In the genomic region with DNA sequence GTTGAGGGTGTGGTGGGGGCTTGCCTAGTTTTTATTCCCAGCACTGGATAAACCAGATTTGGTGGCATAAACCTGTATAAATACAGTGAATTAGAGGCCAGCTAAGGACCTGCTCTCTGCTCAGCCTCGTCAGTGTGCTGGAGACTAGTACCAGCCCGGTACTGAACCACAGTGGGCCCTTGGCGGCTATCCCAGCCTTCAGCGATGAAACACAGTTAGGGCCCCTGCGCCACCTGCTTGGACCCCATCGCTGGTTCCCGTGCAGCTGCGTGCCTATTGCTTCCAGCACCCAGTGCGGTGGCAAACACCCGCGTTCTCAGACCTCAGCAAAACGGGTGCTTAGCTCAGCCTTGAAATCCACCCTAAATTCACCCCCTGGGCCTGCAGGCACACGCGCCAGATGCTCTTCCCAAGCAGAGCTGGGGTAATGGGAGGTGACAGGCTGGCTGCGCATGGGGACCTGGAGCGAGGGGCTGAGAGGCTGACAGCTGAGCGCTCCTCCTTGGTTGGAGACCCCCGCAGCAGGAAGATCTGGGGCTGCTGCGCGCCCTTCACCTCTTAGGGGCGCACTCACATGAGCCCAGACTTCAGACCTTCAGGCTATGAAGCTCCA, we compare ENCODE assay signal across 13 mouse cellular contexts.
DNase-seq lines count a peak whose midpoint lies in the region; ATAC-seq and TF ChIP-seq lines count a peak whose summit lies in the region.
"Had no signal": no experiment of that assay in that cellular context is flagged by ENCODE, and none has a peak within 500 bp of the region (broad histone marks: within the 10 kb centered on the region; RNA-seq: fewer than 3 reads in every experiment).

No protein-coding gene starts in this region.

- H3K27ac ChIP-seq in forebrain, embryonic 15.5 days (replicated peaks), result no peak overlapping the region
- H3K27ac ChIP-seq in forebrain, embryonic 11.5 days (ENCODE audit: low read depth, low read length), result no peak overlapping the region
- H3K27ac ChIP-seq in thymus, adult 2 months (ENCODE audit: control insufficient read depth, insufficient read depth, low read length), result no peak overlapping the region
- H3K27ac ChIP-seq in liver, embryonic 16.5 days (ENCODE audit: low read length), result no peak overlapping the region
- no peak overlapping the region for H3K27ac ChIP-seq in kidney, adult 2 months (ENCODE audit: insufficient read depth, low read depth, low read length)

- H3K27me3 ChIP-seq in forebrain, embryonic 15.5 days, result no peaks in the 10 kb centered on the region
- no peaks in the 10 kb centered on the region for H3K27me3 ChIP-seq in forebrain, embryonic 11.5 days (ENCODE audit: control insufficient read depth, insufficient read depth, low read length)
- no peaks in the 10 kb centered on the region for H3K27me3 ChIP-seq in thymus, adult 2 months (ENCODE audit: control insufficient read depth, insufficient read depth, low read length)
- no peaks in the 10 kb centered on the region for H3K27me3 ChIP-seq in liver, embryonic 16.5 days (ENCODE audit: control insufficient read depth, insufficient read depth, low read depth, low read length)
- H3K27me3 ChIP-seq in kidney, adult 2 months (replicated peaks; ENCODE audit: control insufficient read depth, insufficient read depth, low read length), result no peaks in the 10 kb centered on the region

- H3K36me3 ChIP-seq in forebrain, embryonic 15.5 days, result no peaks in the 10 kb centered on the region
- no peaks in the 10 kb centered on the region for H3K36me3 ChIP-seq in forebrain, embryonic 11.5 days (ENCODE audit: control insufficient read depth, insufficient read depth, low read length)
- H3K36me3 ChIP-seq in thymus, adult 2 months (ENCODE audit: control insufficient read depth, insufficient read depth, low read length), result no peaks in the 10 kb centered on the region
- H3K36me3 ChIP-seq in liver, embryonic 16.5 days (ENCODE audit: control insufficient read depth, insufficient read depth), result no peaks in the 10 kb centered on the region
- H3K36me3 ChIP-seq in kidney, adult 2 months (ENCODE audit: control insufficient read depth, insufficient read depth, low read length), result no peaks in the 10 kb centered on the region

- H3K4me3 ChIP-seq in forebrain, embryonic 15.5 days, result no peak overlapping the region
- H3K4me3 ChIP-seq in forebrain, embryonic 11.5 days (ENCODE audit: low read depth, low read length), result no peak overlapping the region
- H3K4me3 ChIP-seq in thymus, adult 2 months (ENCODE audit: control insufficient read depth, insufficient read depth, low read length), result no peak overlapping the region
- H3K4me3 ChIP-seq in liver, embryonic 16.5 days (ENCODE audit: low read depth, low read length), result no peak overlapping the region
- H3K4me3 ChIP-seq in kidney, adult 2 months (ENCODE audit: insufficient read depth, low read depth, low read length), result no peak overlapping the region

- TF ChIP-seq POLR2A in thymus, adult 2 months (IDR thresholded peaks at IDR 0.05; ENCODE audit: control insufficient read depth, extremely low read depth, insufficient read depth, low read length, poor library complexity), result no peak
- no peak for TF ChIP-seq POLR2A in kidney, adult 2 months (IDR thresholded peaks at IDR 0.05; ENCODE audit: low read depth, low read length)

- 42% methylated on average over 21 of the region's 21 CpGs for WGBS in forebrain, embryonic 15.5 days
- 50% methylated on average over 21 of the region's 21 CpGs for WGBS in forebrain, embryonic 11.5 days
- WGBS in thymus, adult 2 months, result 90% methylated on average over 21 of the region's 21 CpGs
- 72% methylated on average over 21 of the region's 21 CpGs for WGBS in liver, embryonic 16.5 days (ENCODE audit: insufficient replicate concordance)
- 76% methylated on average over 21 of the region's 21 CpGs for WGBS in kidney, adult 2 months

- peaks cover 13% of the 10 kb centered on the region for H3K4me1 ChIP-seq in forebrain, embryonic 15.5 days
- H3K4me1 ChIP-seq in forebrain, embryonic 11.5 days (replicated peaks; ENCODE audit: control insufficient read depth, insufficient read depth, low read length), result no peaks in the 10 kb centered on the region
- no peaks in the 10 kb centered on the region for H3K4me1 ChIP-seq in thymus, adult 2 months (replicated peaks; ENCODE audit: control insufficient read depth, insufficient read depth, low read length)
- peaks cover 21% of the 10 kb centered on the region for H3K4me1 ChIP-seq in liver, embryonic 16.5 days (ENCODE audit: control insufficient read depth, low read depth, low read length)
- 0 out of 2 replicates have a peak, but pooled peaks cover under 1% of the 10 kb centered on the region for H3K4me1 ChIP-seq in kidney, adult 2 months (ENCODE audit: control insufficient read depth, insufficient read depth, low read length)

- H3K9ac ChIP-seq in forebrain, embryonic 15.5 days (replicated peaks), result no peak overlapping the region
- no peak overlapping the region for H3K9ac ChIP-seq in forebrain, embryonic 11.5 days (ENCODE audit: low read length)
- 0 out of 2 replicates have a peak overlapping the region, but pooled peaks have one; percentile 37 for H3K9ac ChIP-seq in liver, embryonic 16.5 days (ENCODE audit: low read depth, low read length)

- no peaks in the 10 kb centered on the region for H3K9me3 ChIP-seq in forebrain, embryonic 15.5 days
- H3K9me3 ChIP-seq in forebrain, embryonic 11.5 days (ENCODE audit: control insufficient read depth, low read length), result no peaks in the 10 kb centered on the region
- H3K9me3 ChIP-seq in liver, embryonic 16.5 days (replicated peaks; ENCODE audit: control insufficient read depth, low read length), result no peaks in the 10 kb centered on the region

- H3K4me2 ChIP-seq in forebrain, embryonic 15.5 days (replicated peaks), result no peak overlapping the region
- no peak overlapping the region for H3K4me2 ChIP-seq in forebrain, embryonic 11.5 days (ENCODE audit: low read depth, low read length, severe bottlenecking)
- H3K4me2 ChIP-seq in liver, embryonic 16.5 days (ENCODE audit: low read depth, low read length), result peak overlapping the region; percentile 1

- ATAC-seq in forebrain, embryonic 15.5 days (replicated peaks), result peak; percentile 63
- ATAC-seq in forebrain, embryonic 11.5 days (replicated peaks; ENCODE audit: low FRiP score), result no peak
- no peak for ATAC-seq in liver, embryonic 16.5 days (ENCODE audit: low read depth)
- ATAC-seq: CD4-positive, CD25-positive, alpha-beta regulatory T cell, adult 4 months had no signal

- no peak for DNase-seq in forebrain, embryonic 11.5 days (ENCODE audit: low spot score)
- peak; percentile 16 for DNase-seq in thymus, postnatal 4 days
- no peak for DNase-seq in thymus, adult 2 months
- no peak for DNase-seq in kidney, adult 2 months
- no peak for DNase-seq in lung, postnatal 25 days (ENCODE audit: low spot score)
- no peak for DNase-seq in urinary bladder, postnatal 10 days (ENCODE audit: low spot score)
- DNase-seq: adrenal gland, adult 2 months; cerebellum, adult 2 months; heart, postnatal 36 days; lung, postnatal 36 days had no signal

- TF ChIP-seq CTCF in thymus, adult 2 months (IDR thresholded peaks at IDR 0.05; ENCODE audit: borderline replicate concordance, control insufficient read depth, extremely low read depth, insufficient read depth, low read length, poor library complexity), result no peak
- TF ChIP-seq CTCF in kidney, adult 2 months (conservative IDR thresholded peaks at IDR 0.05; ENCODE audit: insufficient read depth, insufficient read length, low read depth, low read length), result no peak
